Mouse (Mus musculus) heart, postnatal 0 days (tissue): ENCODE measurements at regions not wholly inside any gene's neighbourhood (a gene's known extent, or its start where the extent isn't known, plus 50 kb on each side); places are given as distances from the start of the nearest gene placed in this dataset.

Experiments used
- CTCF ChIP-seq: IDR thresholded peaks from 2 replicates; pipeline ENCODE4 v1.5.1; 2016; ENCODE audit warnings: antibody characterized with exemption, control low read depth, low read depth
- EP300 ChIP-seq: IDR thresholded peaks from 2 replicates; pipeline ENCODE4 v1.6.1; 2016; ENCODE audit warnings: antibody characterized with exemption, low read depth

DNA sequence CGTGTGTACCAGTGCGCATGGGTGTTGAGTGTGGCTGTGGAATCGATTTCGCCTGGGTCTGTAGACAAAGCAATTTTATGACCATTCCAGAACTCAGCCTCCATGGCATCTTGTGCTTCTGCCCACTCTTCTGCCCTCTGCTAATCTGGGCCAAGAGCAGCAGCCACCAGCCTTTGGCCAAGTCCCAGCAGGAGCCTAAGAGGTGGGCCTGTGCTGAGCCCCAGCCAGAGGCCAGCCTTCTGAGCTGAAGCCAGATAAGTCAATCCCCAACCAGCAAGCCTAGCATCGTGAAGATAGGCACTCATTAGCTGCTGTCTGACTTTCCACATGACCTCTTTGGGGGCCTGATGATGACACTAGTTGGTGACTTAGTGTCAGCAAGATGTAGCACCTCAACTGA lies 161.9 kb upstream of the Igsf21 start:
- TF ChIP-seq CTCF (no peak), EP300 (no peak)
